Mouse (Mus musculus) kidney, adult 2 months (tissue): ENCODE measurements around the gene Plekhm2. TPM values are rescaled to one million over a fixed set of nuclear protein-coding genes. Genes with fewer than 3 reads are reported as not detected.

Experiments used
- DNase-seq: peaks from one replicate; pipeline ENCODE4 v3.0.0; 2021
- H3K27ac ChIP-seq: fragments of 200-500 bp; 2 replicates; pipeline ENCODE4 v1.5.1; 2012; ENCODE audit warnings: low read depth, low read length, control low read depth, inconsistent platforms; ENCODE audit not compliant: insufficient read depth
- H3K27me3 ChIP-seq: fragments of 200-500 bp; replicated peaks from 2 replicates; pipeline ENCODE4 v1.6.1; 2012; ENCODE audit warnings: mild to moderate bottlenecking, moderate library complexity, low read length, inconsistent platforms; ENCODE audit not compliant: control insufficient read depth, insufficient read depth
- H3K36me3 ChIP-seq: fragments of 200-500 bp; 2 replicates; pipeline ENCODE4 v1.6.1; 2012; ENCODE audit warnings: mild to moderate bottlenecking, moderate library complexity, low read length, inconsistent platforms; ENCODE audit not compliant: control insufficient read depth, insufficient read depth
- H3K4me1 ChIP-seq: fragments of 200-500 bp; 2 replicates; pipeline ENCODE4 v1.6.1; 2011; ENCODE audit warnings: low read length; ENCODE audit not compliant: control insufficient read depth, insufficient read depth
- H3K4me3 ChIP-seq: fragments of 200-500 bp; 2 replicates; pipeline ENCODE4 v1.5.1; 2011; ENCODE audit warnings: mild to moderate bottlenecking, low read depth, low read length, control low read depth; ENCODE audit not compliant: insufficient read depth
- CTCF ChIP-seq: fragments of 200-500 bp; conservative IDR thresholded peaks from 2 replicates; pipeline ENCODE4 v1.5.1; 2011; ENCODE audit warnings: low read depth, mild to moderate bottlenecking, control low read depth, low read length, moderate library complexity, mixed read lengths; ENCODE audit not compliant: insufficient read depth, insufficient read length
- POLR2A ChIP-seq: fragments of 200-500 bp; IDR thresholded peaks from one replicate; pipeline ENCODE4 v1.6.1; 2011; ENCODE audit warnings: low read depth, low read length, control low read depth
- WGBS: fragments of 180-500 bp; shearing (Covaris S2); methylation state at CpG from one replicate; pipeline ENCODE4 v1.1.7; 2018; 5-methylcytosine and 5-hydroxymethylcytosine counted together
- polyA plus RNA-seq: library from polyadenylated mRNA; depleted of rRNA; stranded (reverse); fragments of >200 nt; gene quantifications from 2 replicates; pipeline ENCODE4 v1.2.3, GENCODE M21; 2012

The Plekhm2 gene
- polyA plus RNA-seq, 1 experiment = 79.7 TPM

- Histone ChIP-seq H3K27ac (no peak overlapping the region), H3K4me3 (no peak overlapping the region), H3K36me3 (no peaks in the 10 kb centered on the region), H3K4me1 (no peaks in the 10 kb centered on the region), H3K27me3 (no peaks in the 10 kb centered on the region)
- no peak for DNase-seq
- WGBS = 81% methylated on average over 5 of the region's 5 CpGs
- no peak for TF ChIP-seq POLR2A
- TF ChIP-seq CTCF = no peak
Observed at GRCm38 (mm10) chr4:141676462-141676979, 11.8 kb upstream of the Plekhm2 start.

GRCm38 (mm10) chr4:141672325-141672724 is 7.6 kb upstream of the Plekhm2 start:
- WGBS = 74% methylated on average over 13 of the region's 13 CpGs
- TF ChIP-seq POLR2A (no peak), CTCF (no peak)
- DNase-seq = peak; percentile 38

GRCm38 (mm10) chr4:141671389-141671788 is 6.7 kb upstream of the Plekhm2 start:
- WGBS = 85% methylated on average over 4 of the region's 4 CpGs
- no peaks in the 10 kb centered on the region for H3K4me1 ChIP-seq
- no peaks in the 10 kb centered on the region for H3K27me3 ChIP-seq
- no peak for DNase-seq
- no peak overlapping the region for H3K4me3 ChIP-seq
- no peak overlapping the region for H3K27ac ChIP-seq
- H3K36me3 ChIP-seq = no peaks in the 10 kb centered on the region
- no peak for TF ChIP-seq POLR2A
- no peak for TF ChIP-seq CTCF

More at GRCm38 (mm10) chr4:141672325-141672724, 7.6 kb upstream of the Plekhm2 start:
- no peaks in the 10 kb centered on the region for H3K27me3 ChIP-seq
- no peak overlapping the region for H3K27ac ChIP-seq
- no peak overlapping the region for H3K4me3 ChIP-seq
- H3K36me3 ChIP-seq = no peaks in the 10 kb centered on the region
- H3K4me1 ChIP-seq = no peaks in the 10 kb centered on the region

- no peak overlapping the region for H3K4me3 ChIP-seq
- TF ChIP-seq POLR2A (no peak), CTCF (no peak)
- H3K36me3 ChIP-seq = no peaks in the 10 kb centered on the region
- peak; percentile 40 for DNase-seq
- no peak overlapping the region for H3K27ac ChIP-seq
- H3K27me3 ChIP-seq = no peaks in the 10 kb centered on the region
- WGBS = 79% methylated on average over 18 of the region's 18 CpGs
- H3K4me1 ChIP-seq = no peaks in the 10 kb centered on the region
Observed at GRCm38 (mm10) chr4:141669898-141670712, 5.4 kb upstream of the Plekhm2 start.

- Histone ChIP-seq H3K27ac (peak overlapping the region; percentile 53), H3K4me3 (peak overlapping the region; percentile 89)
Observed at GRCm38 (mm10) chr4:141664011-141664745, 521 bp downstream of the Plekhm2 start.

GRCm38 (mm10) chr4:141663122-141663931 is 1.4 kb downstream of the Plekhm2 start:
- WGBS = 3% methylated on average over 47 of the region's 47 CpGs
- Histone ChIP-seq H3K27me3 (no peaks in the 10 kb centered on the region), H3K36me3 (no peaks in the 10 kb centered on the region), H3K4me1 (peaks cover 5% of the 10 kb centered on the region; the same call in 1 of the 2 replicates), H3K4me3 (peak overlapping the region; percentile 89), H3K27ac (peak overlapping the region; percentile 61)
- peak; percentile 37 for DNase-seq
- TF ChIP-seq CTCF (no peak), POLR2A (no peak)

More at GRCm38 (mm10) chr4:141664011-141664745, 521 bp downstream of the Plekhm2 start:
- H3K27me3 ChIP-seq = no peaks in the 10 kb centered on the region
- TF ChIP-seq POLR2A (no peak), CTCF (no peak)
- peaks cover 5% of the 10 kb centered on the region; the same call in 1 of the 2 replicates for H3K4me1 ChIP-seq
- DNase-seq = peak; percentile 80
- no peaks in the 10 kb centered on the region for H3K36me3 ChIP-seq
- WGBS = 2% methylated on average over 60 of the region's 60 CpGs
